Mouse (Mus musculus): Measurements from ENCODE around the gene Lmod3.

The Lmod3 gene

DNA sequence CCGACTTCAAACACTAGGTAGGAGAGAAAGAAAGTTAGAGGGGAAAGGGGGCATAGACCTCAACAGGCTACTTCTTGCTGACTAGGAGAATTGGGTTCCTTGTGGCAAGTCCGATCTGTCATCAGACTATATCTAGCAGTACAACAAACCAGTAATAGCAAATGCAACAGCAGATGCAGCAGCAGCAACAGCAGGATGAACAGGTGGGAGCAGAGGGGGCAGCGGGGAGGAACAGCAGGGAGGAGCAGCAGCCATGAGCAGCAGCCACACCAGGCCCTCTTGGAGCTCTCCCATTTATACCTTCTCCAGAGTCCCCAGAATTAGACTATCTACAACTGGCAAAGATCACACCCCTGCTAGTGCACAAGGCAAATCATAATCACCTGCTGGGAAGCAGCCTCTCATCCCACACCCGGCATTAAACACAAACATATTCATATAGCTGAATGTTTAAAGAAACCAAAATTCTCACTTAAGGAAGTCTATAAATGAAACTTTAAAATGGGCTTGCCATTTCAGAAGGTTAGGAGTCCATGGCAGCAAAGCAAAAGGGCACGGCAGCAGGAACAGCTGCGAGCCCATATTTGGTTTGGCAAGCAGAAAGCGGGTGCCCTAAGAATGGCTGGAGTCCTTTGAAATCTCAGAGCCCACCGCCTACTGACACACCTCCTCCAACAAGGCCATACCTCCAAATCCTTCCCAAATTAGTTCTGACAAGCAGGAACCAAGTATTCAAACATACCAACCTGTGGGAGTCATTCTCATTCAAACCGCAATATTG lies 25.3 kb downstream of the Lmod3 start:
- no peak for DNase-seq (ENCODE audit: extremely low read depth, low read depth)

DNA sequence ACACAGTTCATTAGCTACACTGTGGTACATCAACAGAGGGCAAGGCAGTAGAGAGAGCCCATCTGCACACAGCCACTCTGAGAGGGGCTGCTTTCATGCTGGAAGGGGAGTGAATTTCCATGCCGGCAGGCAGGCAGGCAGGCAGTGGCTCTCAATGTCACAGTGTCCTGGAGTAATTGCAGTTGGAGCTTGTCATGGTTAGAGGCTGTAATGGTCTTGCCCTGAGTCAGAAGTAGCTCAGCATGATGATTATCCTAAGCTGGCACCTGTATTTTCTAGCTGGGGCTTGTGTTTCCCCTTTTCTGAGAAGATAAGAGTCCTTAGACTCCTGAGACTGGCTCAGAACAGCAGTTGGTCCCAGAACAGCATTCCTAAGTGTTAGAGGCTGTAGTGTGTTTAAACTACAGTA lies 26.5 kb downstream of the Lmod3 start:
- DNase-seq (ENCODE audit: extremely low read depth, low read depth), result no peak

DNA sequence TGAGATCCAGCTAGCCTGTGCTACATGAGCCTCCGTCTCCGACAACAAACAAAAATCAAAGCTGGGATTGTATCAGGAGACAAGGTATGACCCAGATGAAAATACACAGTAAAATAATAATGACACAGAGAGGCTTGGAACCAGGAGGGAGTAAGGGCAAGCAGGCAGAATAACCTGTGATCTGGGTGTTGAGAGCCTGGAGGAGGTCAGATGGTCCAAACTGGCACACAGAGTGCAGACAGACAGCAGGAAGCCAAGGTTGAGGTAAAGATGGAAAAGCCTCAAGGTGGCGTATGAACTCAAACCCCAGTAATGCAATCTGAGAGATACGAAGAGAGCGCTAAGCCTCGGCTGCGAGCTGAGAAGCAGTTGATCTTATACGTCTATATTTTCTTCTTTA lies 28.1 kb downstream of the Lmod3 start:
- no peak for DNase-seq (ENCODE audit: extremely low read depth, low read depth)

- DNase-seq (ENCODE audit: extremely low read depth, low read depth), result no peak
Measured at GRCm38 (mm10) chr6:97223566-97223965, 29.0 kb downstream of the Lmod3 start.

DNA sequence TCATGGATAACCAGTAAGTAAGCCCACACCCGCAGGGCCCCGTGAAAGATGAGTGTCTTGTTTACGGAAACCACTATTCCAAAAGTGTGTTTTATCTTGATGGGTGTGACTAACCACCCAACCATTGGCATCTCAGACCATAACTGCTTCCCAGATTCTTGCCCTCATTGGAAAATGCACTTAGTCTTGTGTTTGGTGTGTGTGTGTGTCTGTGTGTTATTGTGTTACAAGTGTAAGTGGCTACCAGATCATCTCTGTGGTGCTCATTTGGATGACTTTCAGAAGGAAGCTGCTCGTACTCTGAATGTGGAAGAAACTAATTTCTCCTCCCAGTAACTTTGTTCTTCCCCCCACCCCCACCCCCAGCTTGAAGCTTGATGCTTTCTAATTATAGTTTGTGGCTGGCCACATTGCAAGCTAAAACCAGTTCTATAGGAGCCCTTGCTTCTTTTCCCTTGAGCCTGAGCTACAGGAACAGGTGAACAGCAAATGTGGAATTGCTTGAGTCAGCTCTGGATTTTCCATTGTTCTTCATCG lies 29.6 kb downstream of the Lmod3 start:
- no peak for DNase-seq (ENCODE audit: extremely low read depth, low read depth)

DNA sequence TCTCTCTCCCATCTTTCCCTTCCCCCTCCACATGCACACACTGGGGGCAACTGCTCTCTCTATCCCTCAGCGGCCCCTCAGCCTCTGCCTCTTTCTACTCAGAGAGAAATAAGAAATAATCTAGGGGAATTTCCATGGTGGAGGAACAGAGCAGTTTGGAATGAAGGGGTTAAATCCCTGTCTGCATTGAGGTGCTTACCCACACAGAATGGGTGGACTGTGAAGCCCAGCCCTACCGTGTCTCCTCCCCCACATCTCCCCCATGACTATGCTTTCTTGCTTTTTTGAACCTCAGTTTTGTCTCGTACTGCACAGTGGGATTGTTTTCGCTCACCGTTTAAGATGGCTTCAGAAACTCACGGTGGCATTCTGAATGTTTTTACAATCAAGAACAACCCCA lies 30.2 kb downstream of the Lmod3 start:
- DNase-seq (ENCODE audit: extremely low read depth, low read depth), result no peak

DNA sequence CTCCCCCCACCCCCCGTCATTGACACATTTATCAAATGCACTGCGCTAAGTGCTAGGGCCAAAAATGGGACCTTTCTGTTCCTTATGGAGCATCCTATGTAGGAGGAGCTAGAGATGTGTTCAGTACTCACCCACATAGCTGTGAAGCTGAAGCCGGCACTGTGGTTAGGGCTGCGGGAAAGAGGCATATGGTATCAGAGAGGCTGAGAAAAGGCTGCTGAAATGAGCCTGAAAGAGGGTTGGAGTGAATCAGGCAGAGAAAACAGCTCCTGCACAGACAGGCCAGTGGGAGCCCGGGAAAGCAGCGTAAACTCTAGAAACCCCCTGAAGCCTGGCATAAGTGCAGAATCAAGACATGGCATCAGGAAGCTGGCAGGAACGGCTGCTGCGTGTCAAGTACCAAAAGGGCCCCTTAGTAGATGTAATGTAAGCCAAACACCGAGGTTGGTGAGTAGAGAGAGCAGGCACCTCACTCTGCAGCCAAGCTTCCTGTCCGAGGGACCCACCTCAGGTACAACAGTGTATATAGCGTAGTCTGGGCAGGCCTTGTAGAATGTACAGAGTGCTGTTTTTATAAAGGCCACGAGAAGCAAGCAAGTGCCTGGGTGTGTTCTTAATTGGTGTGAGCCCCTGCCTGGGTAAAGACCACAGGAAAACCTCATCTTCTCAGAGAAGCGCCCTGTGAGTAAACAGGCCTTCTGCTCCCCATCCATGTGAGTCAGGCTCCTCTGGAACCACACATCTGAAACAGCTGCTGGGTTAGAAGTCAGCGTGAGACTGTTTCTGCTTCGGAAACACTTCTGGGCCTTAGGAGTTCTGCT lies 31.1 kb downstream of the Lmod3 start:
- DNase-seq (ENCODE audit: extremely low read depth, low read depth), result no peak

DNA sequence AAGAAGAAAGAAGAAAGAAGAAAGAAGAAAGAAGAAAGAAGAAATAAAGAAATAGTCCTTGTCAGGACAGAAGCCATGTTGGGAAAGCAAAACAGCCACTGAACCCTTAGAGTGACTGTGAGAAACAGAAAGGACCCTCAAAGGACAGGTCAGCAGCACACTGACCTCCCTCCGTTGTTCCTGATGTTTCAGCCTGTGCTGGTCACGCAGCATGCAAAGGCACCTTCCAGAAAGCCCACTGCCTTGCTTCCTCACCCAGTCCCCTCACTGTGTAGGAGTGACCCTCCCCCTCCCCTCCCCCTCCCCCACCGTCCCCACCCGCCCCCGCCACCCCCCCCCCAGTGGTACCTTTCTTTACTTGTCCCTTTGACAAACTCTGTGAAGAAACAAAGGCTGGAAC lies 31.9 kb downstream of the Lmod3 start:
- no peak for DNase-seq (ENCODE audit: extremely low read depth, low read depth)

- no peak for DNase-seq (ENCODE audit: extremely low read depth, low read depth)
Measured at GRCm38 (mm10) chr6:97216154-97216821, 36.3 kb downstream of the Lmod3 start.

- DNase-seq (ENCODE audit: extremely low read depth, low read depth), result peak; percentile 66
Measured at GRCm38 (mm10) chr6:97211981-97212380, 40.6 kb downstream of the Lmod3 start.

DNA sequence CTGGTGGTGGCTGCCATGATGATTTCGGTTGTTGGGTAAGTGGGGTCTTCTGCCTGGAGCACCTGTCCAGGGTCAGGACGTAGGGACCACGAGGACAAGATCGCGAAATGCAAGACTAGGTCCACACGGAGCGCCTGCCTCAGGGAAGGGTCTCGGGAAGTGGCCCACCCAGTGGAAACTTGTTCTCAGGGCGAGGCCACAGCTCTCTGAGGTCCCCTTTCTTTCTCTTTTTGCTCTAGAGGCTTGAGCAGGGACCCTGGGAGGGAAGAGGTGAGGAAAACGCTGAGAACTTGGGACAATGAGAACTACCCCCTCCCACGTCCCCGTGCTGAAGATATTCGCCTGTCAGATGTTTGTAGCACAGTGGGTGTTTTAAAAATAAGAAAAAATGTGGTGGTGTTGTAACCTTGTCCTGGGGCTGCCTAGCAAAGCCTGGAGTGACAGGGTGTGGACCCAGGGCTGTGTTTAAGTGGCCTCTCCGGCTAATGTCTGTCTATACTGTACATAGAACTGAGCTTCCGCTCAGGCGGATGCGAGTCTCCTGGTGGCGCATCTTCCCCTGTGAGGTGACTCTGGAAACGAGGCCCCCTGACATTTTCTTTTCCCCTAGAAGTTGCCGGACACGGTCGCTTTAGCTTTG lies 41.5 kb downstream of the Lmod3 start:
- DNase-seq (ENCODE audit: extremely low read depth, low read depth), result peak; percentile 60

- DNase-seq (ENCODE audit: extremely low read depth, low read depth), result peak; percentile 91
Measured at GRCm38 (mm10) chr6:97210191-97210961, 42.2 kb downstream of the Lmod3 start, which contains the start of gene Arl6ip5. Gene Arl6ip5, plus strand, starts transcription at chr6:97210689.

DNA sequence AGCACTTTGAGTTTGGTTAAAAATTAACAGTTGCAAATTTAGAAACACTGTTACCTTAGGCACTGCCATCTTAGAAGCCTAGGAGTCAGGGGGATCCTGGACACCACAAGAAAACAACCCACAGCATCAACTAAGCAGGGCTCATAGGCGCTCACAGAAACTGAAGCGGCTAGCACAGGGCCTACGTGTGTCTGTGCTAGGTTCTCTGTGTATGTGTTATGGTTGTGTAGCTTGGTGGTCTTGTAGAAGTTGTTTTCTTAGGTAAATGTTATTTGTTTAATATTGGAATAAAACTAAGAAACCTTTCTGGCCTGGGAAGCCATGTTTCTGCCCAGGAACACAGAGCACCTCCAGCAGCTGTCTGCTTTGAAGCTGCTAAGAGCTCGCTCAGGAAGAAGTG lies 42.8 kb downstream of the Lmod3 start:
- DNase-seq (ENCODE audit: extremely low read depth, low read depth), result no peak

GRCm38 (mm10) chr6:97209201-97209600 lies 43.4 kb downstream of the Lmod3 start:
- DNase-seq (ENCODE audit: extremely low read depth, low read depth), result no peak

DNA sequence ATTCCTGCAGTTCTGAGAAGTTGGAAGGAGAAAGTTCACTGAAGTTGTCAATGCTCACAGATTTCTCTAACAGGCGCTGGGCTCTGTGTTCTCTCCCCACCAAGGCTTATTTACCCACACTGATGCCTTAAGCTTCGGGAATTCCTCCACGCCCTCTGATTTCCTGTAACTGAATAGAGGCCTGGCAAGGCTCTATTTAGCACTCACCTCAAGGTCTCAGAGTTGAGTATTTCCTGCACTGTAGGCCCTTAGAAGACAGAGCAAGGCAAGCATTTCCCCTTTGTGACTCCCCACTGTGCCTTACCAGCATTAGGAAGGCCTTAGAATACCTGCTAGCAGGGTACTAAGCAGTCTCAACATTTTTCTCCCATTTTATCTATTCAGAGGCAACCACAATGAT lies 44.2 kb downstream of the Lmod3 start:
- no peak for DNase-seq (ENCODE audit: extremely low read depth, low read depth)

GRCm38 (mm10) chr6:97207085-97207484 lies 45.5 kb downstream of the Lmod3 start:
- DNase-seq (ENCODE audit: extremely low read depth, low read depth), result no peak

- DNase-seq (ENCODE audit: extremely low read depth, low read depth), result peak; percentile 87
Measured at GRCm38 (mm10) chr6:97205439-97205885, 47.1 kb downstream of the Lmod3 start, which contains the start of gene Uba3. Gene Uba3, minus strand, starts transcription at chr6:97205647.

GRCm38 (mm10) chr6:97204952-97205351 lies 47.6 kb downstream of the Lmod3 start:
- no peak for DNase-seq (ENCODE audit: extremely low read depth, low read depth)

GRCm38 (mm10) chr6:97204252-97204869 lies 48.2 kb downstream of the Lmod3 start:
- no peak for DNase-seq (ENCODE audit: extremely low read depth, low read depth)

DNA sequence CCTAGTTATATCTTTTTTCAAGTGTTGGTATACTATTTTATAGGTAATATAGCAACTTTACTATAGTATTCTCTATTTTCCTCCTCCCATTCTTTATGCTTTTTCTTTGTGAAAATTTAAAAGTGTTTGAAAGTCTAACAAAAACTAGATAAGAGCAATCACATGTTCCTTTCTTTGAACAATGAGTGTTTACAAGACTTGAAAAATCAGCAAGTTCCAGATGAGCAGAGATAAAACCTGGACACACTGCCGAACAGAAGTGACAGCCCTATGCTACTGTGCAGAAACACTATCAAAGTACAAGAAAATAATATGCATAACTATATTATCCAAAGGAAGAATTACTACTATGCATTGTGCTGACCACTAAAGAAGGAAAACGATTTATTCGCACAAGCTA lies 50.1 kb downstream of the Lmod3 start:
- no peak for DNase-seq (ENCODE audit: extremely low read depth, low read depth)

Measured in MEL-GATA-1-ER (cell line).